Mouse (Mus musculus): Measurements from ENCODE around the gene Fpgs. TPM values are rescaled to one million over a fixed set of nuclear protein-coding genes. Genes with fewer than 3 reads are reported as not detected.
A peak's percentile ranks its signal among the peaks of the same experiment; 100 is the strongest.

Gene Fpgs
- polyA plus RNA-seq, 2 experiments, result 30.7 to 75.7 TPM

- H3K9me3 ChIP-seq (ENCODE audit: control insufficient read depth, low read length), result no peaks in the 10 kb centered on the region
- H3K27ac ChIP-seq (replicated peaks; ENCODE audit: low read depth, low read length), result peak overlapping the region; percentile 33; the same call in 1 of the 2 replicates
- ATAC-seq (ENCODE audit: low FRiP score, low read depth) (no peak), DNase-seq (ENCODE audit: low spot score) (no peak)
- H3K4me3 ChIP-seq (replicated peaks; ENCODE audit: low read length), result no peak overlapping the region
- peak overlapping the region; percentile 12; the same call in 1 of the 2 replicates for H3K9ac ChIP-seq (ENCODE audit: low read depth, low read length, severe bottlenecking)
- no peak overlapping the region for H3K4me2 ChIP-seq (replicated peaks; ENCODE audit: low read depth, low read length, severe bottlenecking)
- no peaks in the 10 kb centered on the region for H3K36me3 ChIP-seq (ENCODE audit: control insufficient read depth, insufficient read depth, low read length)
- 72% methylated on average over 4 of the region's 4 CpGs for WGBS
- H3K4me1 ChIP-seq (ENCODE audit: control insufficient read depth, insufficient read depth, low read length), result peaks cover 39% of the 10 kb centered on the region
- TF ChIP-seq POLR2A (IDR thresholded peaks at IDR 0.05; ENCODE audit: borderline replicate concordance, extremely low read depth, insufficient read depth, insufficient read length), result no peak
- no peaks in the 10 kb centered on the region for H3K27me3 ChIP-seq (ENCODE audit: control insufficient read depth, insufficient read depth, low read length)
Measured at GRCm38 (mm10) chr2:32731911-32732310, 28.0 kb upstream of the Fpgs start.

- no peak for TF ChIP-seq POLR2A (IDR thresholded peaks at IDR 0.05; ENCODE audit: borderline replicate concordance, extremely low read depth, insufficient read depth, insufficient read length)
- DNase-seq (ENCODE audit: low spot score) (peak; percentile 73), ATAC-seq (ENCODE audit: low FRiP score, low read depth) (peak; percentile 41)
- H3K4me3 ChIP-seq (replicated peaks; ENCODE audit: low read length), result no peak overlapping the region
- 4% methylated on average over 11 of the region's 11 CpGs for WGBS
- no peaks in the 10 kb centered on the region for H3K36me3 ChIP-seq (ENCODE audit: control insufficient read depth, insufficient read depth, low read length)
- H3K27me3 ChIP-seq (ENCODE audit: control insufficient read depth, insufficient read depth, low read length), result no peaks in the 10 kb centered on the region
- peaks cover 39% of the 10 kb centered on the region for H3K4me1 ChIP-seq (ENCODE audit: control insufficient read depth, insufficient read depth, low read length)
- peak overlapping the region; percentile 68 for H3K27ac ChIP-seq (replicated peaks; ENCODE audit: low read depth, low read length)
- peak overlapping the region; percentile 28 for H3K4me2 ChIP-seq (replicated peaks; ENCODE audit: low read depth, low read length, severe bottlenecking)
- H3K9me3 ChIP-seq (ENCODE audit: control insufficient read depth, low read length), result no peaks in the 10 kb centered on the region
- H3K9ac ChIP-seq (ENCODE audit: low read depth, low read length, severe bottlenecking), result 0 out of 2 replicates have a peak overlapping the region, but pooled peaks have one; percentile 18
Measured at GRCm38 (mm10) chr2:32730854-32731253, 26.9 kb upstream of the Fpgs start.

- H3K9ac ChIP-seq (ENCODE audit: low read depth, low read length, severe bottlenecking), result no peak overlapping the region
- 0 out of 2 replicates have a peak overlapping the region, but pooled peaks have one; percentile 28 for H3K4me2 ChIP-seq (replicated peaks; ENCODE audit: low read depth, low read length, severe bottlenecking)
- H3K4me3 ChIP-seq (replicated peaks; ENCODE audit: low read length), result no peak overlapping the region
- no peaks in the 10 kb centered on the region for H3K27me3 ChIP-seq (ENCODE audit: control insufficient read depth, insufficient read depth, low read length)
- no peak for ATAC-seq (ENCODE audit: low FRiP score, low read depth)
- no peak for DNase-seq (ENCODE audit: low spot score)
- no peak overlapping the region for H3K27ac ChIP-seq (replicated peaks; ENCODE audit: low read depth, low read length)
- H3K4me1 ChIP-seq (ENCODE audit: control insufficient read depth, insufficient read depth, low read length), result peaks cover 37% of the 10 kb centered on the region
- no peaks in the 10 kb centered on the region for H3K9me3 ChIP-seq (ENCODE audit: control insufficient read depth, low read length)
- 54% methylated on average over 4 of the region's 4 CpGs for WGBS
- H3K36me3 ChIP-seq (ENCODE audit: control insufficient read depth, insufficient read depth, low read length), result no peaks in the 10 kb centered on the region
- no peak for TF ChIP-seq POLR2A (IDR thresholded peaks at IDR 0.05; ENCODE audit: borderline replicate concordance, extremely low read depth, insufficient read depth, insufficient read length)
Measured at GRCm38 (mm10) chr2:32729547-32729946, 25.6 kb upstream of the Fpgs start.

- DNase-seq (ENCODE audit: low spot score) (no peak), ATAC-seq (ENCODE audit: low FRiP score, low read depth) (no peak)
- H3K9ac ChIP-seq (ENCODE audit: low read depth, low read length, severe bottlenecking), result peak overlapping the region; percentile 7; the same call in 1 of the 2 replicates
- no peak overlapping the region for H3K27ac ChIP-seq (replicated peaks; ENCODE audit: low read depth, low read length)
- peak overlapping the region; percentile 57 for H3K4me2 ChIP-seq (replicated peaks; ENCODE audit: low read depth, low read length, severe bottlenecking)
- TF ChIP-seq POLR2A (IDR thresholded peaks at IDR 0.05; ENCODE audit: borderline replicate concordance, extremely low read depth, insufficient read depth, insufficient read length), result no peak
- H3K27me3 ChIP-seq (ENCODE audit: control insufficient read depth, insufficient read depth, low read length), result no peaks in the 10 kb centered on the region
- H3K4me3 ChIP-seq (replicated peaks; ENCODE audit: low read length), result peak overlapping the region; percentile 36
- H3K36me3 ChIP-seq (ENCODE audit: control insufficient read depth, insufficient read depth, low read length), result no peaks in the 10 kb centered on the region
- H3K9me3 ChIP-seq (ENCODE audit: control insufficient read depth, low read length), result no peaks in the 10 kb centered on the region
- WGBS, result 50% methylated on average over 7 of the region's 7 CpGs
- H3K4me1 ChIP-seq (ENCODE audit: control insufficient read depth, insufficient read depth, low read length), result peaks cover 34% of the 10 kb centered on the region
Measured at GRCm38 (mm10) chr2:32728463-32728862, 24.5 kb upstream of the Fpgs start.

- no peaks in the 10 kb centered on the region for H3K9me3 ChIP-seq (ENCODE audit: control insufficient read depth, low read length)
- H3K27ac ChIP-seq (replicated peaks; ENCODE audit: low read depth, low read length), result 0 out of 2 replicates have a peak overlapping the region, but pooled peaks have one; percentile 38
- H3K27me3 ChIP-seq (ENCODE audit: control insufficient read depth, insufficient read depth, low read length), result no peaks in the 10 kb centered on the region
- H3K4me1 ChIP-seq (ENCODE audit: control insufficient read depth, insufficient read depth, low read length), result peaks cover 34% of the 10 kb centered on the region
- DNase-seq (ENCODE audit: low spot score), result peak; percentile 95
- peak overlapping the region; percentile 43; the same call in 1 of the 2 replicates for H3K9ac ChIP-seq (ENCODE audit: low read depth, low read length, severe bottlenecking)
- H3K4me3 ChIP-seq (replicated peaks; ENCODE audit: low read length), result peak overlapping the region; percentile 36
- peak overlapping the region; percentile 57 for H3K4me2 ChIP-seq (replicated peaks; ENCODE audit: low read depth, low read length, severe bottlenecking)
- peak; percentile 55; the same call in 1 of the 2 replicates for TF ChIP-seq POLR2A (IDR thresholded peaks at IDR 0.05; ENCODE audit: borderline replicate concordance, extremely low read depth, insufficient read depth, insufficient read length)
- H3K36me3 ChIP-seq (ENCODE audit: control insufficient read depth, insufficient read depth, low read length), result no peaks in the 10 kb centered on the region
- peak; percentile 96 for ATAC-seq (ENCODE audit: low FRiP score, low read depth)
- WGBS, result 3% methylated on average over 16 of the region's 16 CpGs
Measured at GRCm38 (mm10) chr2:32727435-32727834, 23.5 kb upstream of the Fpgs start.
